Mouse (Mus musculus): ENCODE data around the gene Ddah2.

DNA sequence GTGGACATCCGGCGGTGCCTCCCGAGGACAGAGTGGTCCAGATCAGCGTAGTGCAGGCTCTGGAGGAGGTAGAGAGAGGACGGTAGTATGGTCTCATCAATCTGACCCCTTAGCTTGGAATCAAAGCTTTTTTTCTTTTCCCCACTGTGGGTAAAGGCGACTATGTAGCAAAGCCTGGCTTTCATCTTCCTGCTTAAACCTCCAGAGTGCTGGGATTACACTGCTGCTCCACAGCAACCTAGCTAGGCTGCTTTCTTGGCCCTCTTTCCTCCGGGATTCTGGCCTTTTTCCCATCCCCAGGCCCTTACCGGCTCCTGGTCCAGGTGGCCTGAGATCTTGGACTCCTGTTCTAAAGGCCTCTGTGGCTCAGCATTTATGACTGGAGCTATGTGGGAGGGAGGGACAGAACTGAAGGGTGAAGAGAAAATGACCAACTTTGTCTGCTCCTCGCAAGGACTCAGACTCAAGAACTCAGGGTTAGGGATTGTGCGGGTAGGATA is 5.6 kb downstream of the Ddah2 start:
- TF ChIP-seq CTCF (IDR thresholded peaks at IDR 0.05; ENCODE audit: low read depth), result no peak
- TF ChIP-seq EP300 (IDR thresholded peaks at IDR 0.05; ENCODE audit: low read depth), result no peak

Data from liver, postnatal 0 days (tissue).